16 mouse cellular contexts compared by ENCODE assay signal in the genomic region with DNA sequence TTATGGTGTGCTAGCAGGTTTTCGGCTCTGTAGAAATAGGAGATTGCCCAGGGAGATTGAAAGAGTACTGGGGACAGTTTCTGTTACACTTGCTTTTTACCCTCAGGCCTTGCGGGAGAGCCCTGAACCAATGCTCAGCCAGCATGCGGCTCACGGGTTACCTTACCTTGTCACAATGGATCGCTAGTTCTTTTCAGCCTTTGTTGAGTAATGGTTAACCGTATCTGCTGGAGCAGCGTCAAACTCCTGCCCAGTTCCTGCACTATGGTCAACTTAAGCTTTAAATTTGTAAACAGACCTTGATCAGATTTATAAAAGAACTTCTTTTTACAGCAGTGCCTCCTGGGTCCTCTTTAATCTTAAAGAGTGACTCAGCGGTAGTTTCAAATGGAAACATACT. TPM values are rescaled to one million over a fixed set of nuclear protein-coding genes. Genes with fewer than 3 reads are reported as not detected.
"Had no signal": no experiment of that assay in that cellular context is flagged by ENCODE, and none has a peak within 500 bp of the region (broad histone marks: within the 10 kb centered on the region; RNA-seq: fewer than 3 reads in every experiment).

No protein-coding gene starts in this region.

- DNase-seq: layer of hippocampus, adult 9-11 months; liver; lung, adult 18-20 months; lung, postnatal 10 days; lung, postnatal 36 days; retina, postnatal 1 day; right cerebral cortex, postnatal 25 days; spleen, adult 18-20 months; thymus, adult 18-20 months; thymus, postnatal 36 days had no signal

RNA-seq across cellular contexts. Expression of a gene that starts 53.1 kb away (rescaled TPM):
- total RNA-seq: layer of hippocampus, adult 18-20 months; layer of hippocampus, postnatal 25 days; left cerebral cortex, adult 18-20 months; left cerebral cortex, postnatal 25 days; monocyte, adult 5-6 weeks; neutrophil, adult 5-6 weeks had no signal
